Mouse (Mus musculus) spleen, adult 2 months (tissue): ENCODE results near the gene Fam124b.

Experiments used
- CTCF ChIP-seq: fragments of 200-500 bp; IDR thresholded peaks from 2 replicates; pipeline ENCODE4 v1.5.1; 2011; ENCODE audit warnings: mild to moderate bottlenecking, inconsistent platforms; ENCODE audit not compliant: insufficient read depth, insufficient read length, insufficient replicate concordance; ENCODE audit errors: extremely low read depth
- POLR2A ChIP-seq: fragments of 200-500 bp; IDR thresholded peaks from 2 replicates; pipeline ENCODE4 v1.6.1; 2011; ENCODE audit warnings: low read depth, low read length, inconsistent platforms

DNA sequence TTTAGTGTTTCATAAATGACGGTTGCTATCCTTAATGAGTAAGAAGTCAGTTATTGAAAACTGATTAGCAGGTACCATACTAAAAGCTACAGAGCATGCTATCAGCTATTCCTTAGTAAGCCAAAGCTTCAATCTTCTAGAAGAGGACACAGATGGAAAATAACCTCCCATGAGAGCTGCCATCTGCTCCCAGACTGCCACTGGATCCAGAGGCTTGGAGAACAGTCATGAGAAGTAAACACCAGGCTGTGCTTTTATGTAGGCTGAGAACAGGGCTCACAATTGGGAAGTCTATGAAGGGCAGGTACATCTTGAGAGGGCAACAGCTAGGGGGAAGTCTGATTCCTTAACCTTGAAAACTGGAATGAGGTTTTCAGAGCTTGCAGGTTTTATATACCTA lies 42.2 kb upstream of the Fam124b start:
- TF ChIP-seq CTCF: no peak
- TF ChIP-seq POLR2A: no peak
